ENCODE assay signal across 8 mouse cellular contexts in genomic region chr7:130215348-130216252, GRCm38 (mm10).
DNase-seq lines count a peak whose midpoint lies in the region; ATAC-seq lines count a peak whose summit lies in the region.

No protein-coding gene starts in this region.

- H3K4me3 ChIP-seq in embryonic facial prominence, embryonic 14.5 days (ENCODE audit: low read depth, low read length), result no peak overlapping the region
- no peak overlapping the region for H3K4me3 ChIP-seq in midbrain, embryonic 14.5 days (replicated peaks; ENCODE audit: low read depth, low read length)

- 45% methylated on average over 21 of the region's 21 CpGs for WGBS in embryonic facial prominence, embryonic 14.5 days
- WGBS in midbrain, embryonic 14.5 days, result 20% methylated on average over 21 of the region's 21 CpGs

- ATAC-seq in embryonic facial prominence, embryonic 14.5 days (ENCODE audit: low read depth), result peak; percentile 88
- ATAC-seq in midbrain, embryonic 14.5 days (ENCODE audit: low FRiP score, low TSS enrichment), result peak; percentile 88
- ATAC-seq in megakaryocyte-erythroid progenitor cell, adult 5-6 weeks (replicated peaks; ENCODE audit: low FRiP score, low TSS enrichment, poor library complexity, severe bottlenecking), result no peak

- peaks cover 15% of the 10 kb centered on the region; the same call in 1 of the 2 replicates for H3K4me1 ChIP-seq in embryonic facial prominence, embryonic 14.5 days (ENCODE audit: control insufficient read depth, insufficient read depth, low read length)
- H3K4me1 ChIP-seq in midbrain, embryonic 14.5 days (ENCODE audit: control insufficient read depth, insufficient read depth, low read length), result peaks cover 23% of the 10 kb centered on the region

- H3K36me3 ChIP-seq in embryonic facial prominence, embryonic 14.5 days (ENCODE audit: control insufficient read depth, insufficient read depth, low read length), result peaks cover 32% of the 10 kb centered on the region
- no peaks in the 10 kb centered on the region for H3K36me3 ChIP-seq in midbrain, embryonic 14.5 days (ENCODE audit: control insufficient read depth, insufficient read depth, low read length)

- no peaks in the 10 kb centered on the region for H3K27me3 ChIP-seq in embryonic facial prominence, embryonic 14.5 days (replicated peaks; ENCODE audit: control insufficient read depth, insufficient read depth, low read length)
- H3K27me3 ChIP-seq in midbrain, embryonic 14.5 days (ENCODE audit: control insufficient read depth, insufficient read depth, low read length), result no peaks in the 10 kb centered on the region; the same call in 1 of the 2 replicates

- no peak overlapping the region for H3K4me2 ChIP-seq in embryonic facial prominence, embryonic 14.5 days (ENCODE audit: low read depth, low read length)
- H3K4me2 ChIP-seq in midbrain, embryonic 14.5 days (ENCODE audit: low read length), result peak overlapping the region; percentile 25; the same call in 1 of the 2 replicates

- peak overlapping the region; percentile 66 for H3K27ac ChIP-seq in embryonic facial prominence, embryonic 14.5 days (replicated peaks; ENCODE audit: low read depth, low read length)
- H3K27ac ChIP-seq in midbrain, embryonic 14.5 days (replicated peaks; ENCODE audit: low read depth, low read length), result peak overlapping the region; percentile 57; the same call in 1 of the 2 replicates

- no peaks in the 10 kb centered on the region for H3K9me3 ChIP-seq in embryonic facial prominence, embryonic 14.5 days (ENCODE audit: control insufficient read depth, low read length)
- H3K9me3 ChIP-seq in midbrain, embryonic 14.5 days (ENCODE audit: control insufficient read depth, low read length), result no peaks in the 10 kb centered on the region

- peak; percentile 64 for DNase-seq in urinary bladder, postnatal 25 days (ENCODE audit: low spot score)
- DNase-seq in urinary bladder, adult 2 months (ENCODE audit: low spot score), result no peak
- peak; percentile 92 for DNase-seq in embryonic facial prominence, embryonic 14.5 days (ENCODE audit: low spot score)
- DNase-seq in heart, adult 9 months (ENCODE audit: low spot score in 2 of 2), result peak; percentile 29 to 68
- DNase-seq in layer of hippocampus, postnatal 14 days (ENCODE audit: low spot score in 2 of 2), result peak; percentile 38 to 61
- peak; percentile 86 for DNase-seq in midbrain, embryonic 14.5 days
- no peak for DNase-seq in yolk sac, embryonic 10.5 days (ENCODE audit: low spot score)

- H3K9ac ChIP-seq in embryonic facial prominence, embryonic 14.5 days (ENCODE audit: low read depth, low read length), result no peak overlapping the region
- no peak overlapping the region for H3K9ac ChIP-seq in midbrain, embryonic 14.5 days (replicated peaks; ENCODE audit: low read length)

Comparison
In these comparisons a context has a peak if more than half of its experiments do, and no peak if none do; other contexts are left out.
1. DNase-seq: peak in urinary bladder, postnatal 25 days (single experiment), embryonic facial prominence, embryonic 14.5 days (single experiment), heart, adult 9 months (2 of 2), layer of hippocampus, postnatal 14 days (2 of 2) and midbrain, embryonic 14.5 days (single experiment); none in urinary bladder, adult 2 months (single experiment) and yolk sac, embryonic 10.5 days (single experiment).